Mouse (Mus musculus) CH12.LX (cell line): Measurements from ENCODE around the gene B430306N03Rik.

ENCODE experiments used
- CHD2 ChIP-seq: IDR thresholded peaks from 2 replicates; pipeline ENCODE4 v1.6.1; 2011; ENCODE audit warnings: low read length, improper control_type of control experiment
- CTCF ChIP-seq, 2 experiments: IDR thresholded peaks in 1 of 2; conservative IDR thresholded peaks in 1 of 2; 2 replicates each; pipeline ENCODE4 v1.5.1; 2011 to 2012; ENCODE audit warnings: low read depth in 2 of 2, low read length in 2 of 2, improper control_type of control experiment in 1 of 2, inconsistent platforms in 1 of 2, mild to moderate bottlenecking in 1 of 2, moderate library complexity in 1 of 2
- JUN ChIP-seq: IDR thresholded peaks from 2 replicates; pipeline ENCODE4 v1.6.1; 2011; ENCODE audit warnings: low read depth, mild to moderate bottlenecking, low read length, improper control_type of control experiment, moderate library complexity; ENCODE audit not compliant: insufficient read depth
- MAX ChIP-seq: IDR thresholded peaks from 2 replicates; pipeline ENCODE4 v1.6.1; 2011; ENCODE audit warnings: low read length, improper control_type of control experiment
- NRF1 ChIP-seq: IDR thresholded peaks from 2 replicates; pipeline ENCODE4 v1.6.1; 2014; ENCODE audit warnings: low read depth, mild to moderate bottlenecking, inconsistent platforms, low read length, improper control_type of control experiment, moderate library complexity
- POLR2A ChIP-seq: IDR thresholded peaks from 2 replicates; pipeline ENCODE4 v1.6.1; 2011; ENCODE audit warnings: low read depth, mild to moderate bottlenecking, improper control_type of control experiment, low read length
- RCOR1 ChIP-seq: conservative IDR thresholded peaks from 2 replicates; pipeline ENCODE4 v1.6.1; 2012; ENCODE audit warnings: low read depth, mild to moderate bottlenecking, inconsistent platforms, low read length, improper control_type of control experiment
- UBTF ChIP-seq: IDR thresholded peaks from 2 replicates; pipeline ENCODE4 v1.6.1; 2012; ENCODE audit warnings: low read depth, mild to moderate bottlenecking, inconsistent platforms, low read length, improper control_type of control experiment, moderate library complexity
- USF1 ChIP-seq: IDR thresholded peaks from 2 replicates; pipeline ENCODE4 v1.6.1; 2014; ENCODE audit warnings: low read depth, mild to moderate bottlenecking, inconsistent platforms, low read length, improper control_type of control experiment
- ZC3H11A ChIP-seq: IDR thresholded peaks from 2 replicates; pipeline ENCODE4 v1.6.1; 2012; ENCODE audit warnings: low read depth, mild to moderate bottlenecking, inconsistent platforms, low read length, improper control_type of control experiment

DNA sequence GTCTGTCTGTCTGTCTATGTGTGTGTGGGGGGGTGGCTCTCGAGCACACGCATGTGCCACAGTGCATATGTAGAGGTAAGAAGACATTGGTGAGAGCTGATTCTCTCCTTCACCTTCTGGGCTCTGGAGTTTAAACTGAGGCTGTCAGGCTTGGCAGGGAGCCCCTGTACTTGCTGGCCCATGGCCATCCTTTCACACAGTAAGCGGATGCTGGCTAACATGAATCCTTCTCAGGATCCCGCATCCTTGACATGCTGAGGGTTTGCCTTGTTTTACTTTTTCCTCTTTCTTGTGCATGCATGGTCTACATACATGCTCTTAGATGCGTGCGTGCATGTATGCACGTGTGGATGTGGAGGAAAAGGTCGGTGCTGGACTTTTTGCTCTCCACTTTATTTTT lies 47.0 kb downstream of the B430306N03Rik start:
- TF ChIP-seq CHD2 (no peak), RCOR1 (no peak), ZC3H11A (no peak), CTCF (conservative IDR thresholded peaks at IDR 0.05 in 1 of 2, IDR thresholded peaks at IDR 0.05 in 1 of 2; ENCODE audit: low read depth in 2 of 2, low read length in 2 of 2) (no peak), POLR2A (no peak), NRF1 (no peak), UBTF (no peak), USF1 (no peak), JUN (no peak), MAX (no peak)
